Mouse (Mus musculus): ENCODE measurements around the gene Pkd1l2. TPM values are rescaled to one million over a fixed set of nuclear protein-coding genes. Genes with fewer than 3 reads are reported as not detected.
A peak's percentile ranks its signal among the peaks of the same experiment; 100 is the strongest.

Gene Pkd1l2
- total RNA-seq, 2 experiments from 2014 or later = 0.10 TPM; not detected in 1

- DNase-seq (ENCODE audit: extremely low spot score in 1 of 2, low spot score in 1 of 2) = peak; percentile 86 to 94
These were observed 103.5 kb downstream of the Pkd1l2 start, which contains the start of gene 1700030J22Rik for GRCm38 (mm10) chr8:116978631-116979256. TSS of gene 1700030J22Rik (minus strand) at chr8:116978959.

- no peak for DNase-seq (ENCODE audit: extremely low spot score in 1 of 2, low spot score in 1 of 2)
These were observed 104.2 kb downstream of the Pkd1l2 start for GRCm38 (mm10) chr8:116978052-116978451.

GRCm38 (mm10) chr8:116975606-116976005, 106.6 kb downstream of the Pkd1l2 start:
- no peak for DNase-seq (ENCODE audit: extremely low spot score in 1 of 2, low spot score in 1 of 2)

GRCm38 (mm10) chr8:116975066-116975465, 107.2 kb downstream of the Pkd1l2 start:
- DNase-seq (ENCODE audit: extremely low spot score in 1 of 2, low spot score in 1 of 2) = no peak

GRCm38 (mm10) chr8:116969531-116969930, 112.7 kb downstream of the Pkd1l2 start:
- no peak for DNase-seq (ENCODE audit: extremely low spot score in 1 of 2, low spot score in 1 of 2)

GRCm38 (mm10) chr8:116954415-116954814, 127.8 kb downstream of the Pkd1l2 start:
- DNase-seq (ENCODE audit: extremely low spot score in 1 of 2, low spot score in 1 of 2) = peak; percentile 23 to 65

- DNase-seq (ENCODE audit: extremely low spot score in 1 of 2, low spot score in 1 of 2) = no peak
These were observed 129.8 kb downstream of the Pkd1l2 start for GRCm38 (mm10) chr8:116952428-116952827.

- DNase-seq (ENCODE audit: extremely low spot score in 1 of 2, low spot score in 1 of 2) = no peak
These were observed 130.5 kb downstream of the Pkd1l2 start for GRCm38 (mm10) chr8:116951778-116952177.

GRCm38 (mm10) chr8:116951369-116951768, 130.9 kb downstream of the Pkd1l2 start:
- DNase-seq (ENCODE audit: extremely low spot score in 1 of 2, low spot score in 1 of 2) = no peak

- DNase-seq (ENCODE audit: extremely low spot score in 1 of 2, low spot score in 1 of 2) = no peak
These were observed 134.7 kb downstream of the Pkd1l2 start for GRCm38 (mm10) chr8:116947589-116947988.

- no peak for DNase-seq (ENCODE audit: extremely low spot score in 1 of 2, low spot score in 1 of 2)
These were observed 135.4 kb downstream of the Pkd1l2 start for GRCm38 (mm10) chr8:116946851-116947250.

GRCm38 (mm10) chr8:116946268-116946838, 135.9 kb downstream of the Pkd1l2 start:
- DNase-seq (ENCODE audit: extremely low spot score in 1 of 2, low spot score in 1 of 2) = peak in 1 of 2 experiments; percentile 17

Other genes starting within 250 kb of the Pkd1l2 start
- gene Cmc2, start 161.0 kb downstream of the Pkd1l2 start, total RNA-seq (2021) = 10 to 100 TPM; 13.2 to 17.6 TPM
- gene Cenpn, start 160.7 kb downstream of the Pkd1l2 start, total RNA-seq (2021) = 1 to 10 TPM; 1.2 to 1.3 TPM
- 10 to 100 TPM; 37.0 to 42.9 TPM for gene Atmin, start 139.1 kb downstream of the Pkd1l2 start, total RNA-seq (2021)
- gene 1700030J22Rik, start 103.5 kb downstream of the Pkd1l2 start, total RNA-seq (2021) = 1 to 10 TPM; 8.1 to 8.5 TPM
- 10 to 100 TPM; 42.0 to 45.7 TPM for gene Gcsh, start 88.9 kb downstream of the Pkd1l2 start, total RNA-seq (2021)
- gene Bco1, start 13.4 kb upstream of the Pkd1l2 start, total RNA-seq (2021) = not detected
- 10 to 100 TPM; 15.0 to 18.3 TPM for gene Gan, start 75.7 kb upstream of the Pkd1l2 start, total RNA-seq (2021)
- gene Cmip, start 174.6 kb upstream of the Pkd1l2 start, total RNA-seq (2021) = 100 to 1,000 TPM; 288 to 289 TPM

All from layer of hippocampus, postnatal 25 days (tissue).